Mouse (Mus musculus) small intestine, adult 2 months (tissue): ENCODE data around the gene Hap1. TPM values are rescaled to one million over a fixed set of nuclear protein-coding genes. Genes with fewer than 3 reads are reported as not detected.
"Not testable (repeated sequence)": the region's sequence is repeated elsewhere in the genome, so short reads cannot be mapped to it uniquely, and the experiment has no call there.

Source experiments
- H3K27ac ChIP-seq: fragments of 200-500 bp; 2 replicates; pipeline ENCODE4 v1.5.1; 2012; ENCODE audit warnings: low read depth, low read length, control low read depth, inconsistent platforms; ENCODE audit not compliant: insufficient read depth
- H3K27me3 ChIP-seq: fragments of 200-500 bp; 2 replicates; pipeline ENCODE4 v1.6.1; 2012; ENCODE audit warnings: mild to moderate bottlenecking, moderate library complexity, low read length, inconsistent platforms; ENCODE audit not compliant: control insufficient read depth, insufficient read depth
- H3K36me3 ChIP-seq: fragments of 200-500 bp; 2 replicates; pipeline ENCODE4 v1.6.1; 2012; ENCODE audit warnings: mild to moderate bottlenecking, low read length, control low read depth, inconsistent platforms; ENCODE audit not compliant: control insufficient read depth, insufficient read depth
- H3K4me1 ChIP-seq: fragments of 200-500 bp; 2 replicates; pipeline ENCODE4 v1.6.1; 2012; ENCODE audit warnings: low read length, inconsistent platforms, mixed read lengths; ENCODE audit not compliant: control insufficient read depth, insufficient read depth, insufficient read length
- H3K4me3 ChIP-seq: fragments of 200-500 bp; 2 replicates; pipeline ENCODE4 v1.5.1; 2012; ENCODE audit warnings: low read depth, mild to moderate bottlenecking, control low read depth, inconsistent platforms, low read length, moderate library complexity
- CTCF ChIP-seq: fragments of 200-500 bp; IDR thresholded peaks from 2 replicates; pipeline ENCODE4 v1.5.1; 2012; ENCODE audit warnings: low read depth, mild to moderate bottlenecking, control low read depth, inconsistent platforms, low read length, moderate library complexity, mixed read lengths; ENCODE audit not compliant: insufficient replicate concordance, insufficient read length; ENCODE audit errors: extremely low read depth
- POLR2A ChIP-seq: fragments of 200-500 bp; IDR thresholded peaks from 2 replicates; pipeline ENCODE4 v1.6.1; 2012; ENCODE audit warnings: low read depth, mild to moderate bottlenecking, control low read depth, inconsistent platforms, low read length, moderate library complexity
- WGBS: fragments of 180-500 bp; shearing (Covaris S2); methylation state at CpG from one replicate; pipeline ENCODE4 v1.1.7; 2018; 5-methylcytosine and 5-hydroxymethylcytosine counted together
- polyA plus RNA-seq: library from polyadenylated mRNA; depleted of rRNA; stranded (reverse); fragments of >200 nt; gene quantifications from 2 replicates; pipeline ENCODE4 v1.2.3, GENCODE M21; 2012

Hap1 gene
- polyA plus RNA-seq, 1 experiment: 4.6 TPM

- no peaks in the 10 kb centered on the region for H3K4me1 ChIP-seq
- TF ChIP-seq CTCF (no peak), POLR2A (no peak)
- WGBS: 43% methylated on average over 5 of the region's 5 CpGs
- H3K36me3 ChIP-seq: no peaks in the 10 kb centered on the region
- no peak overlapping the region for H3K4me3 ChIP-seq
- H3K27ac ChIP-seq: no peak overlapping the region
- H3K27me3 ChIP-seq: no peaks in the 10 kb centered on the region
These were observed 43.7 kb downstream of the Hap1 start for GRCm38 (mm10) chr11:100312096-100312679.

- no peaks in the 10 kb centered on the region for H3K4me1 ChIP-seq
- 80% methylated on average over 1 of the region's 1 CpGs for WGBS
- H3K36me3 ChIP-seq: no peaks in the 10 kb centered on the region
- no peaks in the 10 kb centered on the region for H3K27me3 ChIP-seq
- no peak overlapping the region for H3K27ac ChIP-seq
- H3K4me3 ChIP-seq: no peak overlapping the region
- TF ChIP-seq CTCF (no peak), POLR2A (no peak)
These were observed 44.3 kb downstream of the Hap1 start for GRCm38 (mm10) chr11:100311656-100312055.

DNA sequence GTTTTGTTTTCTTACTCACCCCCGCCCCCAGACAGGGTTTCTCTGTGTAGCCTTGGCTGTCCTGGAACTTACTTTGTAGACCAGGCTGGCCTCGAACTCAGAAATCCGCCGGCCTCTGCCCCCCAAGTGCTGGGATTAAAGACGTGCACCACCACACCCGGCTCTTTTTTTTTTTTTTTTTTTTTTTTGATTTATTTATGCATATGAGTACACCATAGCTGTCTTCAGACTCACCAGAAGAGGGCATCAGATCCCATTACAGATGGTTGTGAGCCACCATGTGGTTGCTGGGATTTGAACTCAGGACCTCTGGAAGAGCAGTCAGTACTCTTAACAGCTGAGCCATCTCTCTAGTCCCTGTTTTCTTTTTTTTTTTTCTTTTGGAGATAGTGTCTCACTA lies 47.3 kb downstream of the Hap1 start:
- not testable (repeated sequence) for H3K4me1 ChIP-seq, H3K27me3 ChIP-seq, H3K4me3 ChIP-seq, H3K27ac ChIP-seq, H3K36me3 ChIP-seq
- WGBS: 81% methylated on average over 5 of the region's 6 CpGs

DNA sequence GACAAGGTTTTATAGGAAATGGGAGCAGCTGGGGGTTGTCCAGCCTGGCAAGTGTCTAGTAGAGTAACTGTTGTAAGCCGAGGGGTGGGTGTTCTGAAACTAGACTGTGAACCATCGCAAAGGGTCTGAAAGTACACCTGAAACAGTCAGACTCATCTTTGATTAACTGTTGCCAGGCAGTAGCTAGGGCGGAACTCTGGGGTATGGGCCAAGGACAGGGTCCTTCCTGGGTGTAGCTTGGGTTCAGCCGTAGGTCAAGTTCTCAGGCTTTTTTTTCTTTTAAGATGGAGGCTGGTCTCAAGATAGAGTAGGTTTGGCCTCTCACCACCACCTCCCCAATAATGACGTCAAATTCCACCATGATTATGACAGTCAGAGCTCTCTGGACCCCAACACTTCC lies 48.0 kb downstream of the Hap1 start:
- Histone ChIP-seq H3K27ac (no peak overlapping the region), H3K27me3 (no peaks in the 10 kb centered on the region; the same call in 1 of the 2 replicates), H3K36me3 (no peaks in the 10 kb centered on the region), H3K4me3 (no peak overlapping the region), H3K4me1 (no peaks in the 10 kb centered on the region)
- TF ChIP-seq POLR2A: no peak
- no peak for TF ChIP-seq CTCF
- WGBS: 76% methylated on average over 5 of the region's 5 CpGs

DNA sequence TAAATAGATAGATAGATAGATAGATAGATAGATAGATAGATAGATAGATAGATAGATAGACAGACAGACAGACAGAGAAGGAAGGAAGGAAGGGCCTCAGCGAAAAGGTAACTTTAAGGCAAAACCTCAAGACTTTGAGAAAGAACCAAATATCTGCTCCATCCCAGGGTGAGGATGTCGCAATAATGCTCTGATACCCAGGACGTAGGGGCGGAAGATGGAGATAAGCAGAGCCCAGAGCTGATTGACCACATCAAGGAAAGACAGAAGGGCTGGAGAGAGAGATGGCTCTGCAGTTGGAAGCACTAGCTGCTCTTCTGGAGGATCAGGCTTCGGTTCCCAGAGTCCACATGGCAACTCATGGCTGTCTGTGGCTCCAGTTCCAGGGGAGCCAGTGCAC lies 54.6 kb downstream of the Hap1 start:
- H3K36me3 ChIP-seq: no peaks in the 10 kb centered on the region
- peaks cover 3% of the 10 kb centered on the region; the same call in 1 of the 2 replicates for H3K4me1 ChIP-seq
- no peaks in the 10 kb centered on the region; the same call in 1 of the 2 replicates for H3K27me3 ChIP-seq
- 61% methylated on average over 5 of the region's 5 CpGs for WGBS
- TF ChIP-seq CTCF (no peak), POLR2A (no peak)
- H3K4me3 ChIP-seq: no peak overlapping the region
- H3K27ac ChIP-seq: no peak overlapping the region

DNA sequence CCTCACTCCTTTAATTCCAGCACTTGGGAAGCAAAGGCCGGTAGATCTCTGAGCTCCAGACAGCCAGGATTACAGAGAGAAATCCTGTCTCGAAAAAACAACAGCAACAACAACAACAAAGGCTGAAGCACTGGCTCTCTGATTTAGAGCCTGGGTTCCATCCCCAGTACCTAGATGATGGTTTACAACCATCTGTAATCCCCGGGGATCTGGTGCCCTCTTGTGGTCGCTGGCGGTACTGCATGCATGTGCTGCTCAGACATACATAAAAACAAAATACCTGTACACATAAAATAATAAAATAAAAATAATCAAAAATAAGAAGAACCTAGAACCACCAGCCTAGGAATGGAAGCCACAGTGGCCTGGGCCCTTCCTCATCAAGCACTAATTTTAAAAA lies 55.6 kb downstream of the Hap1 start:
- Histone ChIP-seq H3K27me3 (no peaks in the 10 kb centered on the region; the same call in 1 of the 2 replicates), H3K36me3 (no peaks in the 10 kb centered on the region), H3K4me3 (no peak overlapping the region), H3K4me1 (peaks cover 3% of the 10 kb centered on the region; the same call in 1 of the 2 replicates), H3K27ac (no peak overlapping the region)
- WGBS: 7% methylated on average over 5 of the region's 5 CpGs
- TF ChIP-seq CTCF (peak; percentile 92; the same call in 1 of the 2 replicates), POLR2A (no peak)

- peaks cover 5% of the 10 kb centered on the region for H3K4me1 ChIP-seq
- TF ChIP-seq CTCF (peak; percentile 91), POLR2A (no peak)
- WGBS: 17% methylated on average over 18 of the region's 18 CpGs
- no peak overlapping the region for H3K27ac ChIP-seq
- 0 out of 2 replicates have a peak overlapping the region, but pooled peaks have one; percentile 6 for H3K4me3 ChIP-seq
- no peaks in the 10 kb centered on the region; the same call in 1 of the 2 replicates for H3K27me3 ChIP-seq
- H3K36me3 ChIP-seq: no peaks in the 10 kb centered on the region
These were observed 57.5 kb downstream of the Hap1 start for GRCm38 (mm10) chr11:100298274-100299036.
